Mouse (Mus musculus) gastrocnemius, adult 8-10 months (tissue): ENCODE results near the gene Mettl26. TPM values are rescaled to one million over a fixed set of nuclear protein-coding genes. Genes with fewer than 3 reads are reported as not detected.

Experiments
- DNase-seq, 2 experiments: peaks; one replicate each; pipeline ENCODE4 v3.0.0; 2022; ENCODE audit warnings: low spot score in 2 of 2
- microRNA-seq: library from miRNA; unstranded; fragments of <30 nt; microRNA quantifications from one replicate; pipeline ENCODE4 v1.2.0, GENCODE M21; 2022
- total RNA-seq, 4 experiments: library from RNA; stranded (reverse); gene quantifications; 2 replicates each; pipeline ENCODE4 v1.2.4; 2022

Mettl26 gene
- total RNA-seq, 4 experiments from 2014 or later: 27.4 to 42.1 (median 31.3) TPM

DNA sequence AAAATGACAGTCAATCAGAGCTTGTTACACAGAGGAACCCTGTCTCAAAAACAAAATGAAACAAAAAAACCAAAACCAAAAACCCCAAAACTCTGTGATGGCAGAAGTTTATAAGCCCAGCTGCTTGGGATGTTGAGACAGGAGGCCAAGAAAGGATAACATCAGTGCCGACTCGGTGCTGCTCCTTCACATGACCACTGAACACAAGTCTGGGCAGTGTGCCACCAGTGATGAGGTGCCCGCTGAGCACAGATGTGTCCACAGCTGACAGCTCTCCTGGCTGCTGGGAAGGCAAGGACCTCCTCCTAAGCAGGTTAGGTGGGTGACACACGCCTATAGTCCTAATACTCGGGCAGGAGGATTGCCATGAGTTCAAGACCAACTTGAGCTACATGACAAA lies 47.2 kb downstream of the Mettl26 start:
- DNase-seq: no peak

DNA sequence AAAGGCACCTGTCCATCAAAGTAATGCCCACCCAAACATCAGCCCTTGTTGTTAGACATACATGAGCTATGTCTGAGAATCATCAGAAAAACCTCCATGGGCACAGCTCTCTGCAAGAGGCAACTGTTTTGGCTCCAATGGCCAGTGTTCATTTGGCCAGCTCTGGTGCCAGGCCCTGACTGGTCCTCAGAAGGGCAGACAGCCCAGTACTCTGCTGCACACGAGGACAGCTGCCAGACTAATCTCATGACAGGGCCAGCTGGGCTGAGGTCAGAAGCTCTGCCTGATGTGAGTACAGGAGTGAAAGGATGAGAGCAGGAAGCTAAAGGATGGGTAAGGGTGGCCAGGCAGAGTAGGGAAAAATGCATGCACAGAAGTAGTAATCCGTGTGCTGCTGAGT lies 50.5 kb downstream of the Mettl26 start:
- peak; percentile 62 to 78 for DNase-seq

Small RNA genes lying within 50 kb of the gene (microRNA-seq; reads per million reads assigned to microRNA genes)
- gene Mir3082: not detected

Other genes with a start within 250 kb of the Mettl26 start
- not detected for gene Gng13, start 157.9 kb upstream of the Mettl26 start, total RNA-seq
- gene Chtf18, start 147.7 kb upstream of the Mettl26 start, total RNA-seq: 1 to 10 TPM in 1 of 4 experiments, under 1 TPM in 3; 0.87 to 1.4 (median 0.94) TPM
- 1 to 10 TPM; 2.4 to 3.5 (median 3.1) TPM for gene Rpusd1, start 147.4 kb upstream of the Mettl26 start, total RNA-seq
- not detected for gene Mslnl, start 139.0 kb upstream of the Mettl26 start, total RNA-seq
- gene Msln, start 120.7 kb upstream of the Mettl26 start, total RNA-seq: under 1 TPM in 2 of 4 experiments, not detected in 2; 0.13 TPM
- 10 to 100 TPM; 24.4 to 29.6 (median 26.5) TPM for gene Narfl, start 101.3 kb upstream of the Mettl26 start, total RNA-seq
- 10 to 100 TPM in 3 of 4 experiments, 1 to 10 TPM in 1; 9.4 to 12.1 (median 10.1) TPM for gene Haghl, start 89.4 kb upstream of the Mettl26 start, total RNA-seq
- gene Ccdc78, start 88.5 kb upstream of the Mettl26 start, total RNA-seq: not detected
- gene Fam173a, start 82.2 kb upstream of the Mettl26 start, total RNA-seq: 10 to 100 TPM; 46.3 to 53.3 (median 47.6) TPM
- 1 to 10 TPM in 1 of 4 experiments, not detected in 3; 1.2 TPM for gene AC134908.4, start 79.4 kb upstream of the Mettl26 start, total RNA-seq
- gene Metrn, start 77.9 kb upstream of the Mettl26 start, total RNA-seq: 10 to 100 TPM; 39.6 to 52.1 (median 46.8) TPM
- 1 to 10 TPM in 1 of 4 experiments, under 1 TPM in 3; 0.27 to 1.0 (median 0.71) TPM for gene Fbxl16, start 66.0 kb upstream of the Mettl26 start, total RNA-seq
- 10 to 100 TPM in 3 of 4 experiments, 1 to 10 TPM in 1; 9.8 to 13.2 (median 11.7) TPM for gene Wdr24, start 51.4 kb upstream of the Mettl26 start, total RNA-seq
- gene Jmjd8, start 46.2 kb upstream of the Mettl26 start, total RNA-seq: 10 to 100 TPM; 11.0 to 13.0 (median 11.4) TPM
- 100 to 1,000 TPM in 1 of 4 experiments, 10 to 100 TPM in 3; 87.3 to 101 (median 91.1) TPM for gene Stub1, start 41.7 kb upstream of the Mettl26 start, total RNA-seq
- 10 to 100 TPM in 3 of 4 experiments, 1 to 10 TPM in 1; 9.5 to 18.5 (median 16.7) TPM for gene Rhbdl1, start 37.8 kb upstream of the Mettl26 start, total RNA-seq
- gene Gm20683, start 33.3 kb upstream of the Mettl26 start, total RNA-seq: 10 to 100 TPM in 2 of 4 experiments, 1 to 10 TPM in 2; 9.1 to 15.3 (median 12.3) TPM
- gene Rhot2, start 30.2 kb upstream of the Mettl26 start, total RNA-seq: 10 to 100 TPM; 63.3 to 72.7 (median 68.0) TPM
- 1 to 10 TPM in 1 of 4 experiments, under 1 TPM in 3; 0.36 to 1.6 (median 0.84) TPM for gene Wdr90, start 13.6 kb upstream of the Mettl26 start, total RNA-seq
- 100 to 1,000 TPM in 1 of 4 experiments, 10 to 100 TPM in 3; 87.4 to 108 (median 92.5) TPM for gene Mcrip2, start 6.3 kb upstream of the Mettl26 start, total RNA-seq
- gene Wfikkn1, start 5.8 kb downstream of the Mettl26 start, total RNA-seq: under 1 TPM; 0.15 to 0.62 (median 0.38) TPM
- gene Rab40c, start 44.7 kb downstream of the Mettl26 start, total RNA-seq: 10 to 100 TPM in 3 of 4 experiments, 1 to 10 TPM in 1; 7.9 to 13.3 (median 12.7) TPM
- 10 to 100 TPM; 18.1 to 21.0 (median 18.8) TPM for gene Pigq, start 69.9 kb downstream of the Mettl26 start, total RNA-seq
- gene Nhlrc4, start 69.9 kb downstream of the Mettl26 start, total RNA-seq: not detected
- gene A930017K11Rik, start 77.5 kb downstream of the Mettl26 start, total RNA-seq: not detected
- 1 to 10 TPM; 2.9 to 5.0 (median 4.1) TPM for gene Capn15, start 110.7 kb downstream of the Mettl26 start, total RNA-seq
- gene Rab11fip3, start 194.5 kb downstream of the Mettl26 start, total RNA-seq: 10 to 100 TPM; 71.4 to 85.9 (median 78.5) TPM
- 1 to 10 TPM; 2.8 to 4.2 (median 2.8) TPM for gene Decr2, start 215.3 kb downstream of the Mettl26 start, total RNA-seq
- gene Nme4, start 220.5 kb downstream of the Mettl26 start, total RNA-seq: 1 to 10 TPM; 1.9 to 4.0 (median 2.8) TPM
- 1 to 10 TPM; 2.6 to 4.1 (median 3.4) TPM for gene Tmem8, start 238.2 kb downstream of the Mettl26 start, total RNA-seq
- 10 to 100 TPM; 62.7 to 72.1 (median 67.6) TPM for gene Mrpl28, start 248.4 kb downstream of the Mettl26 start, total RNA-seq